Mouse (Mus musculus): ENCODE data around the gene Xkr7. TPM values are rescaled to one million over a fixed set of nuclear protein-coding genes. Genes with fewer than 3 reads are reported as not detected.

Gene Xkr7
- polyA plus RNA-seq, 1 experiment from 2014 or later, result 0.06 TPM

- H3K9ac ChIP-seq (ENCODE audit: low read depth, low read length), result no peak overlapping the region
- no peak overlapping the region for H3K27ac ChIP-seq (ENCODE audit: low read length)
- no peak overlapping the region for H3K4me3 ChIP-seq (ENCODE audit: low read length)
- peaks cover 36% of the 10 kb centered on the region for H3K27me3 ChIP-seq (replicated peaks; ENCODE audit: control insufficient read depth, insufficient read depth, low read length)
- no peak for ATAC-seq
- no peak overlapping the region for H3K4me2 ChIP-seq (ENCODE audit: low read depth, low read length)
- 19% methylated on average over 4 of the region's 4 CpGs for WGBS
- H3K36me3 ChIP-seq (ENCODE audit: control insufficient read depth, insufficient read depth, low read length), result no peaks in the 10 kb centered on the region
- H3K4me1 ChIP-seq (ENCODE audit: control insufficient read depth, insufficient read depth, low read length), result 0 out of 2 replicates have a peak, but pooled peaks cover 4% of the 10 kb centered on the region
- H3K9me3 ChIP-seq (ENCODE audit: control insufficient read depth, low read length), result no peaks in the 10 kb centered on the region
Measured at GRCm38 (mm10) chr2:153030422-153030821, 1.2 kb upstream of the Xkr7 start.

- Histone ChIP-seq H3K9me3 (ENCODE audit: control insufficient read depth, low read length) (no peaks in the 10 kb centered on the region), H3K4me3 (ENCODE audit: low read length) (peak overlapping the region; percentile 46), H3K4me2 (ENCODE audit: low read depth, low read length) (peak overlapping the region; percentile 79), H3K27me3 (replicated peaks; ENCODE audit: control insufficient read depth, insufficient read depth, low read length) (peaks cover 36% of the 10 kb centered on the region), H3K4me1 (ENCODE audit: control insufficient read depth, insufficient read depth, low read length) (0 out of 2 replicates have a peak, but pooled peaks cover 4% of the 10 kb centered on the region), H3K9ac (ENCODE audit: low read depth, low read length) (no peak overlapping the region), H3K27ac (ENCODE audit: low read length) (no peak overlapping the region), H3K36me3 (ENCODE audit: control insufficient read depth, insufficient read depth, low read length) (no peaks in the 10 kb centered on the region)
- ATAC-seq, result peak; percentile 71
- 2% methylated on average over 57 of the region's 58 CpGs for WGBS
Measured at GRCm38 (mm10) chr2:153032083-153032842, 611 bp downstream of the Xkr7 start.

GRCm38 (mm10) chr2:153032973-153033372, 1.3 kb downstream of the Xkr7 start:
- Histone ChIP-seq H3K4me1 (ENCODE audit: control insufficient read depth, insufficient read depth, low read length) (0 out of 2 replicates have a peak, but pooled peaks cover 4% of the 10 kb centered on the region), H3K27me3 (replicated peaks; ENCODE audit: control insufficient read depth, insufficient read depth, low read length) (peaks cover 36% of the 10 kb centered on the region), H3K4me3 (ENCODE audit: low read length) (no peak overlapping the region), H3K36me3 (ENCODE audit: control insufficient read depth, insufficient read depth, low read length) (no peaks in the 10 kb centered on the region), H3K27ac (ENCODE audit: low read length) (no peak overlapping the region), H3K4me2 (ENCODE audit: low read depth, low read length) (no peak overlapping the region), H3K9ac (ENCODE audit: low read depth, low read length) (no peak overlapping the region), H3K9me3 (ENCODE audit: control insufficient read depth, low read length) (no peaks in the 10 kb centered on the region)
- ATAC-seq, result no peak
- 19% methylated on average over 4 of the region's 4 CpGs for WGBS

GRCm38 (mm10) chr2:153033545-153034230, 2.0 kb downstream of the Xkr7 start:
- Histone ChIP-seq H3K27me3 (replicated peaks; ENCODE audit: control insufficient read depth, insufficient read depth, low read length) (peaks cover 36% of the 10 kb centered on the region), H3K4me1 (ENCODE audit: control insufficient read depth, insufficient read depth, low read length) (0 out of 2 replicates have a peak, but pooled peaks cover 4% of the 10 kb centered on the region), H3K27ac (ENCODE audit: low read length) (no peak overlapping the region), H3K36me3 (ENCODE audit: control insufficient read depth, insufficient read depth, low read length) (no peaks in the 10 kb centered on the region), H3K4me3 (ENCODE audit: low read length) (no peak overlapping the region), H3K4me2 (ENCODE audit: low read depth, low read length) (no peak overlapping the region), H3K9ac (ENCODE audit: low read depth, low read length) (no peak overlapping the region), H3K9me3 (ENCODE audit: control insufficient read depth, low read length) (no peaks in the 10 kb centered on the region)
- no peak for ATAC-seq
- 64% methylated on average over 5 of the region's 5 CpGs for WGBS

GRCm38 (mm10) chr2:153036690-153037089, 5.0 kb downstream of the Xkr7 start:
- Histone ChIP-seq H3K4me2 (ENCODE audit: low read depth, low read length) (no peak overlapping the region), H3K9me3 (ENCODE audit: control insufficient read depth, low read length) (no peaks in the 10 kb centered on the region), H3K27me3 (replicated peaks; ENCODE audit: control insufficient read depth, insufficient read depth, low read length) (peaks cover 18% of the 10 kb centered on the region), H3K27ac (ENCODE audit: low read length) (no peak overlapping the region), H3K36me3 (ENCODE audit: control insufficient read depth, insufficient read depth, low read length) (no peaks in the 10 kb centered on the region), H3K9ac (ENCODE audit: low read depth, low read length) (no peak overlapping the region), H3K4me3 (ENCODE audit: low read length) (no peak overlapping the region), H3K4me1 (ENCODE audit: control insufficient read depth, insufficient read depth, low read length) (0 out of 2 replicates have a peak, but pooled peaks cover 2% of the 10 kb centered on the region)
- WGBS, result 36% methylated on average over 2 of the region's 2 CpGs
- no peak for ATAC-seq

- no peak overlapping the region for H3K9ac ChIP-seq (ENCODE audit: low read depth, low read length)
- 38% methylated on average over 3 of the region's 3 CpGs for WGBS
- H3K27me3 ChIP-seq (replicated peaks; ENCODE audit: control insufficient read depth, insufficient read depth, low read length), result no peaks in the 10 kb centered on the region; the same call in 1 of the 2 replicates
- 0 out of 2 replicates have a peak, but pooled peaks cover 4% of the 10 kb centered on the region for H3K4me1 ChIP-seq (ENCODE audit: control insufficient read depth, insufficient read depth, low read length)
- no peak for ATAC-seq
- H3K4me3 ChIP-seq (ENCODE audit: low read length), result no peak overlapping the region
- no peaks in the 10 kb centered on the region for H3K9me3 ChIP-seq (ENCODE audit: control insufficient read depth, low read length)
- H3K36me3 ChIP-seq (ENCODE audit: control insufficient read depth, insufficient read depth, low read length), result no peaks in the 10 kb centered on the region
- H3K4me2 ChIP-seq (ENCODE audit: low read depth, low read length), result no peak overlapping the region
- no peak overlapping the region for H3K27ac ChIP-seq (ENCODE audit: low read length)
Measured at GRCm38 (mm10) chr2:153043886-153044285, 12.2 kb downstream of the Xkr7 start.

- WGBS, result 26% methylated on average over 8 of the region's 8 CpGs
- Histone ChIP-seq H3K9me3 (ENCODE audit: control insufficient read depth, low read length) (no peaks in the 10 kb centered on the region), H3K9ac (ENCODE audit: low read depth, low read length) (no peak overlapping the region), H3K36me3 (ENCODE audit: control insufficient read depth, insufficient read depth, low read length) (no peaks in the 10 kb centered on the region), H3K4me1 (ENCODE audit: control insufficient read depth, insufficient read depth, low read length) (0 out of 2 replicates have a peak, but pooled peaks cover 4% of the 10 kb centered on the region), H3K27me3 (replicated peaks; ENCODE audit: control insufficient read depth, insufficient read depth, low read length) (no peaks in the 10 kb centered on the region; the same call in 1 of the 2 replicates), H3K4me3 (ENCODE audit: low read length) (no peak overlapping the region), H3K27ac (ENCODE audit: low read length) (no peak overlapping the region), H3K4me2 (ENCODE audit: low read depth, low read length) (no peak overlapping the region)
- ATAC-seq, result no peak; the same call in 1 of the 2 replicates
Measured at GRCm38 (mm10) chr2:153045884-153046299, 14.2 kb downstream of the Xkr7 start.

GRCm38 (mm10) chr2:153047828-153048465, 16.3 kb downstream of the Xkr7 start:
- no peak overlapping the region for H3K4me2 ChIP-seq (ENCODE audit: low read depth, low read length)
- WGBS, result 41% methylated on average over 17 of the region's 17 CpGs
- no peak overlapping the region for H3K27ac ChIP-seq (ENCODE audit: low read length)
- H3K4me3 ChIP-seq (ENCODE audit: low read length), result no peak overlapping the region
- peaks cover 4% of the 10 kb centered on the region; the same call in 1 of the 2 replicates for H3K4me1 ChIP-seq (ENCODE audit: control insufficient read depth, insufficient read depth, low read length)
- H3K9ac ChIP-seq (ENCODE audit: low read depth, low read length), result no peak overlapping the region
- H3K9me3 ChIP-seq (ENCODE audit: control insufficient read depth, low read length), result no peaks in the 10 kb centered on the region
- H3K36me3 ChIP-seq (ENCODE audit: control insufficient read depth, insufficient read depth, low read length), result no peaks in the 10 kb centered on the region
- ATAC-seq, result no peak
- H3K27me3 ChIP-seq (replicated peaks; ENCODE audit: control insufficient read depth, insufficient read depth, low read length), result peaks cover 18% of the 10 kb centered on the region
